Mouse (Mus musculus): ENCODE measurements at regions not wholly inside any gene's neighbourhood (a gene's known extent, or its start where the extent isn't known, plus 50 kb on each side); places are given as distances from the start of the nearest gene placed in this dataset.

- no peak for ATAC-seq (replicated peaks; ENCODE audit: poor library complexity)
These were observed 96.8 kb upstream of the Fam240b start for GRCm38 (mm10) chr13:64594376-64594775.

- peak; percentile 55; the same call in 1 of the 2 replicates for ATAC-seq (replicated peaks; ENCODE audit: poor library complexity)
These were observed 76.1 kb upstream of the Fam240b start for GRCm38 (mm10) chr13:64573711-64574110.

- ATAC-seq (replicated peaks; ENCODE audit: poor library complexity), result no peak
These were observed 71.3 kb upstream of the Fam240b start for GRCm38 (mm10) chr13:64568876-64569275.

- no peak for ATAC-seq (replicated peaks; ENCODE audit: poor library complexity)
These were observed 69.5 kb upstream of the Fam240b start for GRCm38 (mm10) chr13:64566966-64567708.

- ATAC-seq (replicated peaks; ENCODE audit: poor library complexity), result no peak
These were observed 68.2 kb upstream of the Fam240b start for GRCm38 (mm10) chr13:64565791-64566190.
